Mouse (Mus musculus): ENCODE measurements at regions not wholly inside any gene's neighbourhood (a gene's known extent, or its start where the extent isn't known, plus 50 kb on each side); places are given as distances from the start of the nearest gene placed in this dataset.

- no peaks in the 10 kb centered on the region for H3K27me3 ChIP-seq
- H3K27ac ChIP-seq (replicated peaks): no peak overlapping the region
- no peaks in the 10 kb centered on the region for H3K4me1 ChIP-seq
- no peaks in the 10 kb centered on the region for H3K9me3 ChIP-seq (replicated peaks)
- 68% methylated on average over 1 of the region's 1 CpGs for WGBS
- no peaks in the 10 kb centered on the region for H3K36me3 ChIP-seq
- H3K4me2 ChIP-seq (replicated peaks): no peak overlapping the region
- H3K9ac ChIP-seq: no peak overlapping the region
- no peak overlapping the region for H3K4me3 ChIP-seq (replicated peaks)
- ATAC-seq (ENCODE audit: insufficient number of reproducible peaks, low FRiP score, low TSS enrichment, low read depth): no peak
These were observed 96.5 kb upstream of the Thbs1 start for GRCm38 (mm10) chr2:118015182-118015581.

- 63% methylated on average over 6 of the region's 6 CpGs for WGBS
- no peak for ATAC-seq (ENCODE audit: insufficient number of reproducible peaks, low FRiP score, low TSS enrichment, low read depth)
- Histone ChIP-seq H3K4me2 (replicated peaks) (no peak overlapping the region), H3K36me3 (no peaks in the 10 kb centered on the region), H3K27me3 (no peaks in the 10 kb centered on the region), H3K9ac (no peak overlapping the region), H3K4me1 (peaks cover 12% of the 10 kb centered on the region), H3K27ac (replicated peaks) (0 out of 2 replicates have a peak overlapping the region, but pooled peaks have one; percentile 34), H3K4me3 (replicated peaks) (no peak overlapping the region), H3K9me3 (replicated peaks) (no peaks in the 10 kb centered on the region)
These were observed 85.6 kb upstream of the Thbs1 start for GRCm38 (mm10) chr2:118025829-118026735.

DNA sequence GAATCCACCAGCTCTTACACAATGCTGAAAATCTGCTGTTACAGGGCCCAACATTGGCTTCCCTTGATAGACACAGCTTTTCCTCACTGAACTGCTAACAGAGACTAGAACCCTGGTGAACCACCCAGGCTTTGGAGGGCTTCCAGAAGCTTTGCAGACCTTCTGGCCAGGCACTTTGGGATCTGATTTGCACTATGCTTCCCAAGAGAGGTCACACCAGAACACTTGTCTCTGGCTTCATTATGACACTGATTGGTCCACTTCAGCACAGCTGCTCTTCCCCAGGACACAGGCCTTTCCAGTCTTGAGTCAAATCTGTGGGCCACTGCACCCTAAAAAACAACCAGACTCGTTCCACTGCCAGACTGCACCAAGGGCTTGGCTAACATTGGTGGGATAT is 82.8 kb upstream of the Thbs1 start:
- WGBS: 63% methylated on average over 1 of the region's 1 CpGs
- no peak for ATAC-seq (ENCODE audit: insufficient number of reproducible peaks, low FRiP score, low TSS enrichment, low read depth)
- Histone ChIP-seq H3K4me3 (replicated peaks) (no peak overlapping the region), H3K4me2 (replicated peaks) (no peak overlapping the region), H3K36me3 (no peaks in the 10 kb centered on the region), H3K27me3 (no peaks in the 10 kb centered on the region), H3K27ac (replicated peaks) (no peak overlapping the region; the same call in 1 of the 2 replicates), H3K9me3 (replicated peaks) (no peaks in the 10 kb centered on the region), H3K9ac (no peak overlapping the region), H3K4me1 (peaks cover 12% of the 10 kb centered on the region)

DNA sequence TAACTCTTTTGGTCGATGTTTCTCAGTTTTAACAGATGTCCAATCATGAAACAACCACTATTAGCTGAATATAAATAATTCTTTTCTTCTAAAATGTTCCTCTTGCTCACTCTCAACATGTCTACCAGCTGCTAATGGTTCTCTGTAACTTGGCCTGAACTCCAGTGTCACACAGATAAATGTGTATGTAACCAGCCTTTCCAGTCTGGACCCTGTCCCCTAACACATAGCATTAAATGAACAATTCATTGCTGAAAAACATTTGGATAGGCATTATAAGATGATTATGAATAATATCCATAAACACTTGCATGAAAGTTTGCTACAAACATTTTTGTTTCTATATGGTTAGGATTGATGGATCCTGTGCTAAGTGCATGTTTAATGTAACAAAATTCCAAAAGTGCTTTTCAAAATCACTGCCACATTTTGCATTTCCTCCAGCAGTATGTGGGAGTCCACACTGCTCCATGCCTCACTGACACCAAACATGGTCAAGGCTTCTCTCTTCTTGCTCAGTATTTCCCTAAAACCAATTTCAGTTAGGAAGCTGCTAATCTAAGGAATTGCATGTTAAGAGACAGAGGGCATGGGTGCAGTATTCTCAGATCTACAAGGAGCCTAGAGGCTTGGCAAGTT is 82.1 kb upstream of the Thbs1 start:
- H3K27me3 ChIP-seq: no peaks in the 10 kb centered on the region
- no peaks in the 10 kb centered on the region for H3K36me3 ChIP-seq
- no peak overlapping the region; the same call in 1 of the 2 replicates for H3K27ac ChIP-seq (replicated peaks)
- WGBS: 46% methylated on average over 1 of the region's 1 CpGs
- no peaks in the 10 kb centered on the region for H3K9me3 ChIP-seq (replicated peaks)
- H3K4me2 ChIP-seq (replicated peaks): no peak overlapping the region
- no peak overlapping the region for H3K4me3 ChIP-seq (replicated peaks)
- no peak for ATAC-seq (ENCODE audit: insufficient number of reproducible peaks, low FRiP score, low TSS enrichment, low read depth)
- peaks cover 12% of the 10 kb centered on the region for H3K4me1 ChIP-seq
- H3K9ac ChIP-seq: no peak overlapping the region

- Histone ChIP-seq H3K27me3 (no peaks in the 10 kb centered on the region), H3K4me3 (replicated peaks) (no peak overlapping the region), H3K4me1 (peaks cover 6% of the 10 kb centered on the region; the same call in 1 of the 2 replicates), H3K4me2 (replicated peaks) (no peak overlapping the region), H3K36me3 (no peaks in the 10 kb centered on the region), H3K27ac (replicated peaks) (no peak overlapping the region), H3K9ac (no peak overlapping the region), H3K9me3 (replicated peaks) (no peaks in the 10 kb centered on the region)
- no peak for ATAC-seq (ENCODE audit: insufficient number of reproducible peaks, low FRiP score, low TSS enrichment, low read depth)
- 50% methylated on average over 2 of the region's 2 CpGs for WGBS
These were observed 80.0 kb upstream of the Thbs1 start for GRCm38 (mm10) chr2:118031662-118032061.

DNA sequence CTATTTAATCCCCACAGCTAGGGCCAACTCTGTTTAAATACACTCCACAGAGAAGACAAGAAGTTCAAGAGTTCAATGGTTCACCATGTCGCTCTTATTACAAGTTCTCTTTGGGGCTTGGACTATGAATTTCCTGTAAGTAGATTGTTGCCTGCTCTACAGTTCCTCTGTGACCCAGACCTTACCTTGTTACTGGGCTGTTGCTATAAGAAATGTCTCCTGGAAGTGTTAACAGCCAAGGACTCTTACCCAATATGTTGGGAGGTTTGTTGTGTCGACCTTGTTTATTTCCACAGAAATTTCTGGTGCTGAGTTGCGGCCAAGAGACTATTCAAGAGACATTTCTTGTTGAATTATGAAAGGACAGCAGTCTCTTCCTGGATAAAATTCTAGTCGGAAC is 78.3 kb upstream of the Thbs1 start:
- no peak overlapping the region for H3K4me3 ChIP-seq (replicated peaks)
- 82% methylated on average over 4 of the region's 4 CpGs for WGBS
- H3K4me1 ChIP-seq: peaks cover 6% of the 10 kb centered on the region; the same call in 1 of the 2 replicates
- no peaks in the 10 kb centered on the region for H3K36me3 ChIP-seq
- no peak overlapping the region for H3K4me2 ChIP-seq (replicated peaks)
- no peaks in the 10 kb centered on the region for H3K9me3 ChIP-seq (replicated peaks)
- no peak overlapping the region for H3K27ac ChIP-seq (replicated peaks)
- no peak for ATAC-seq (ENCODE audit: insufficient number of reproducible peaks, low FRiP score, low TSS enrichment, low read depth)
- no peak overlapping the region for H3K9ac ChIP-seq
- no peaks in the 10 kb centered on the region for H3K27me3 ChIP-seq

- 81% methylated on average over 3 of the region's 3 CpGs for WGBS
- H3K4me3 ChIP-seq (replicated peaks): no peak overlapping the region
- no peak for ATAC-seq (ENCODE audit: insufficient number of reproducible peaks, low FRiP score, low TSS enrichment, low read depth)
- no peak overlapping the region for H3K27ac ChIP-seq (replicated peaks)
- no peaks in the 10 kb centered on the region for H3K36me3 ChIP-seq
- no peak overlapping the region for H3K9ac ChIP-seq
- peaks cover 2% of the 10 kb centered on the region; the same call in 1 of the 2 replicates for H3K4me1 ChIP-seq
- H3K27me3 ChIP-seq: no peaks in the 10 kb centered on the region
- H3K4me2 ChIP-seq (replicated peaks): no peak overlapping the region
- no peaks in the 10 kb centered on the region for H3K9me3 ChIP-seq (replicated peaks)
These were observed 77.7 kb upstream of the Thbs1 start for GRCm38 (mm10) chr2:118034026-118034425.

DNA sequence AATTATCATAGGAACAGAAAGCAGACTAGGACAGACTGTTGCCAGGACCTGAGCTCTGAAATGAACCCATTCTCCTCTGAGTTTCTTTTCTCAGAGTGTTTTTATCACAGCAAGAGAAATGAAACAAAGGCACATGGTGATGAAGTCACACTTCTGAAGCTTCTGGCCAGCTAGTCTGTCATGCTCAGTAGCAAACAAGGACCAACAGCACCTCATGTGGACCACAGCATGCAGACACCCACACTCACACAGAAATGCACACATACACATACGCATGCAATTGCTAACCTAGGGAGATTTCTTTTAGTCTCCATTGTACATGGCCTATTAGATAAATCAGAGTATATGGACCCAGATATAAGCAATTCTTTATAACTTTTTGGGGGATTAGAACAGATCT is 76.3 kb upstream of the Thbs1 start:
- Histone ChIP-seq H3K27ac (replicated peaks) (no peak overlapping the region), H3K9ac (no peak overlapping the region), H3K4me1 (peaks cover 13% of the 10 kb centered on the region), H3K4me3 (replicated peaks) (no peak overlapping the region), H3K4me2 (replicated peaks) (no peak overlapping the region), H3K9me3 (replicated peaks) (no peaks in the 10 kb centered on the region), H3K36me3 (no peaks in the 10 kb centered on the region), H3K27me3 (no peaks in the 10 kb centered on the region)
- no peak for ATAC-seq (ENCODE audit: insufficient number of reproducible peaks, low FRiP score, low TSS enrichment, low read depth)
- 100% methylated on average over 1 of the region's 1 CpGs for WGBS

GRCm38 (mm10) chr2:118038859-118039818 is 72.5 kb upstream of the Thbs1 start:
- Histone ChIP-seq H3K36me3 (no peaks in the 10 kb centered on the region), H3K27me3 (no peaks in the 10 kb centered on the region), H3K4me3 (replicated peaks) (no peak overlapping the region), H3K9me3 (replicated peaks) (no peaks in the 10 kb centered on the region), H3K27ac (replicated peaks) (peak overlapping the region; percentile 55), H3K4me1 (peaks cover 13% of the 10 kb centered on the region), H3K9ac (no peak overlapping the region), H3K4me2 (replicated peaks) (no peak overlapping the region)
- peak; percentile 73; the same call in 1 of the 2 replicates for ATAC-seq (ENCODE audit: insufficient number of reproducible peaks, low FRiP score, low TSS enrichment, low read depth)
- WGBS: 76% methylated on average over 16 of the region's 16 CpGs

GRCm38 (mm10) chr2:118039819-118040206 is 71.9 kb upstream of the Thbs1 start:
- H3K27me3 ChIP-seq: no peaks in the 10 kb centered on the region
- no peak overlapping the region for H3K4me3 ChIP-seq (replicated peaks)
- peaks cover 13% of the 10 kb centered on the region for H3K4me1 ChIP-seq
- H3K36me3 ChIP-seq: no peaks in the 10 kb centered on the region
- WGBS: 42% methylated on average over 4 of the region's 4 CpGs
- ATAC-seq (ENCODE audit: insufficient number of reproducible peaks, low FRiP score, low TSS enrichment, low read depth): 0 out of 2 replicates have a peak, but pooled peaks have one; percentile 51
- H3K9ac ChIP-seq: no peak overlapping the region
- H3K27ac ChIP-seq (replicated peaks): peak overlapping the region; percentile 55
- H3K9me3 ChIP-seq (replicated peaks): no peaks in the 10 kb centered on the region
- H3K4me2 ChIP-seq (replicated peaks): no peak overlapping the region

All from embryonic facial prominence, embryonic 15.5 days (tissue).